Mouse (Mus musculus) small intestine, adult 2 months (tissue): ENCODE results near the gene Zfr. TPM values are rescaled to one million over a fixed set of nuclear protein-coding genes. Genes with fewer than 3 reads are reported as not detected.
A peak's percentile ranks its signal among the peaks of the same experiment; 100 is the strongest.
"Not testable (repeated sequence)": the region's sequence is repeated elsewhere in the genome, so short reads cannot be mapped to it uniquely, and the experiment has no call there.

Source experiments
- H3K27ac ChIP-seq: fragments of 200-500 bp; 2 replicates; pipeline ENCODE4 v1.5.1; 2012; ENCODE audit warnings: low read depth, low read length, control low read depth, inconsistent platforms; ENCODE audit not compliant: insufficient read depth
- H3K27me3 ChIP-seq: fragments of 200-500 bp; 2 replicates; pipeline ENCODE4 v1.6.1; 2012; ENCODE audit warnings: mild to moderate bottlenecking, moderate library complexity, low read length, inconsistent platforms; ENCODE audit not compliant: control insufficient read depth, insufficient read depth
- H3K36me3 ChIP-seq: fragments of 200-500 bp; 2 replicates; pipeline ENCODE4 v1.6.1; 2012; ENCODE audit warnings: mild to moderate bottlenecking, low read length, control low read depth, inconsistent platforms; ENCODE audit not compliant: control insufficient read depth, insufficient read depth
- H3K4me1 ChIP-seq: fragments of 200-500 bp; 2 replicates; pipeline ENCODE4 v1.6.1; 2012; ENCODE audit warnings: low read length, inconsistent platforms, mixed read lengths; ENCODE audit not compliant: control insufficient read depth, insufficient read depth, insufficient read length
- H3K4me3 ChIP-seq: fragments of 200-500 bp; 2 replicates; pipeline ENCODE4 v1.5.1; 2012; ENCODE audit warnings: low read depth, mild to moderate bottlenecking, control low read depth, inconsistent platforms, low read length, moderate library complexity
- CTCF ChIP-seq: fragments of 200-500 bp; IDR thresholded peaks from 2 replicates; pipeline ENCODE4 v1.5.1; 2012; ENCODE audit warnings: low read depth, mild to moderate bottlenecking, control low read depth, inconsistent platforms, low read length, moderate library complexity, mixed read lengths; ENCODE audit not compliant: insufficient replicate concordance, insufficient read length; ENCODE audit errors: extremely low read depth
- POLR2A ChIP-seq: fragments of 200-500 bp; IDR thresholded peaks from 2 replicates; pipeline ENCODE4 v1.6.1; 2012; ENCODE audit warnings: low read depth, mild to moderate bottlenecking, control low read depth, inconsistent platforms, low read length, moderate library complexity
- WGBS: fragments of 180-500 bp; shearing (Covaris S2); methylation state at CpG from one replicate; pipeline ENCODE4 v1.1.7; 2018; 5-methylcytosine and 5-hydroxymethylcytosine counted together
- polyA plus RNA-seq: library from polyadenylated mRNA; depleted of rRNA; stranded (reverse); fragments of >200 nt; gene quantifications from 2 replicates; pipeline ENCODE4 v1.2.3, GENCODE M21; 2012

Zfr gene
- polyA plus RNA-seq, 1 experiment: 145 TPM

DNA sequence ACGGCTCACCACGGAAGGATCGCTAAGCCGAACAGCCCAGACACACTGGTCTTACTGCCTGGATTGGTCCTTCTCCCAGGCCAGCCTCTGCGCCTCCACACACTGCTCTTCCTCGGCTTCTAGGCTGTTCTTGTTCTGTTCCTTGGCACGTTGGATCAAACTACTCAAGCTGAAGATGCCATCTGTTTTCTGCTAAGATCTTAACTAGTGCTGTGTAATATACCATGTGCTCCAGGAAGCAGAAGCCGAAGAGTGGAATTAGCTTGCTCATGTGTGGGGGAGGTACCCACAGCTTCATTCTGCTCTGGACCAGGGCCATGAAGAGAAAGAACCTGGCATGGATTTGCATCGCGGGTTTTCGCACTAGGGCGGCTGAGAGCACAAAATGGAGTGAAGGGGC is 11.2 kb upstream of the Zfr start:
- WGBS: 88% methylated on average over 12 of the region's 12 CpGs
- TF ChIP-seq POLR2A (no peak), CTCF (no peak)
- Histone ChIP-seq H3K4me3 (no peak overlapping the region), H3K27me3 (no peaks in the 10 kb centered on the region), H3K36me3 (no peaks in the 10 kb centered on the region), H3K4me1 (no peaks in the 10 kb centered on the region), H3K27ac (no peak overlapping the region)

DNA sequence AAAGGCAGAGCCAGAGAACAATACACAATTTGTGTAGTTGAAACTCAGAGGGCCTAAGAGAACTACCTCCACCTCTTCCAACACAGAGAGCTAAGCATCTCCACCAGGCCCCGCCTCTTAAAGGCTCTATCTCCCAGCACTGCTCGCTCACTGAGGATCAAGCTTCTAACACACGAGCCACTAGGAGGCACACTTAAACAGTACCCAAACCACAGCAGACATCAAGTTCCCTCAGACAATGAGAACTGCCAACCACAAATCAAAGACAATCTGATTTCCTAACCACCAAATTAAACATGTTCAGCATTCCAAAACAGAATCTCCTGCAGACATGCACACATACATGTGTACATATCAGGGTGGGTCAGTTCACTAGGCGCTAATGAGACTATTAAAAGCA is 9.4 kb upstream of the Zfr start:
- H3K4me3 ChIP-seq: no peak overlapping the region
- 51% methylated on average over 4 of the region's 4 CpGs for WGBS
- no peaks in the 10 kb centered on the region for H3K27me3 ChIP-seq
- H3K4me1 ChIP-seq: no peaks in the 10 kb centered on the region
- H3K36me3 ChIP-seq: no peaks in the 10 kb centered on the region
- TF ChIP-seq CTCF (no peak), POLR2A (no peak)
- H3K27ac ChIP-seq: no peak overlapping the region

DNA sequence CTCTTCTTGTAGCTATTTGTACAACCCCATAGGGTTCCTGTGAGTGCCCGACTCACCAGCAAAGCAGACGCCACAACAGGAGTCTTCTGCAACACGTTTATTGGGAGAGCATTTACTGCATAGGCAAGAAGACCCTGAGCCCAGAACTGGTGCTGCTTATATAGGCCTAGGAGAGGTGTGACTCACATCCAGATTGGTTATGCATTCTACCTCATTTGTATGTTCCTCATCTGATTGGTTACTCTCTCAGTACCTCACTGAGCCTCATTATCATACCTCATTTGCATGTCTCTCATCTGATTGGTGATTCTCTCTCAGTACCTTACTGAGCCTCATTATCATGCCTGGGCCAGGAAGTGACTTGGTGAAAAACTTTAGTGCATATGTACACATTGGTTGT is 8.7 kb upstream of the Zfr start:
- H3K4me1 ChIP-seq: not testable (repeated sequence)
- WGBS: 87% methylated on average over 3 of the region's 3 CpGs

DNA sequence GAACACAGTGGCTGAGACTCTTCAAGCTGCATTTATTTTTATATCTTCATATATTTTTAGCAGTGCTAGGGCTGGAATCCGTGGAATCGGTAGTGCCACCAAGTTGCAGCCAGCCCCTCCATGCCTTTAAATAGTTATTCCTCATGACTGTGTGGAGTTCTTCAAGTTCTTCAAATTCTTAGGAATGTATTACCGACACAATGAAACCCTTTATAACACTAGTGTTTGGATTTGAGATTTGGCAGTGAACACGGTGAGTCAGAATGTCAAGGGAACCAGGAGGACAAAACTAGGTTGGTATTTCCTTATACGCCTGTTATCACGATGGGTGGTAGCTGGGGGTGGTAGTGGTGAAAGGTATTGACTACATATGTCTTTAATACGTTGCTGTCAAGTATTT is 6.4 kb upstream of the Zfr start:
- H3K36me3 ChIP-seq: no peaks in the 10 kb centered on the region
- 36% methylated on average over 7 of the region's 7 CpGs for WGBS
- no peak overlapping the region for H3K4me3 ChIP-seq
- no peaks in the 10 kb centered on the region for H3K4me1 ChIP-seq
- H3K27ac ChIP-seq: no peak overlapping the region
- H3K27me3 ChIP-seq: no peaks in the 10 kb centered on the region
- TF ChIP-seq POLR2A: no peak
- TF ChIP-seq CTCF: no peak

More for the DNA sequence above, 8.7 kb upstream of the Zfr start:
- H3K27me3 ChIP-seq, H3K4me3 ChIP-seq, H3K36me3 ChIP-seq, H3K27ac ChIP-seq: not testable (repeated sequence)

DNA sequence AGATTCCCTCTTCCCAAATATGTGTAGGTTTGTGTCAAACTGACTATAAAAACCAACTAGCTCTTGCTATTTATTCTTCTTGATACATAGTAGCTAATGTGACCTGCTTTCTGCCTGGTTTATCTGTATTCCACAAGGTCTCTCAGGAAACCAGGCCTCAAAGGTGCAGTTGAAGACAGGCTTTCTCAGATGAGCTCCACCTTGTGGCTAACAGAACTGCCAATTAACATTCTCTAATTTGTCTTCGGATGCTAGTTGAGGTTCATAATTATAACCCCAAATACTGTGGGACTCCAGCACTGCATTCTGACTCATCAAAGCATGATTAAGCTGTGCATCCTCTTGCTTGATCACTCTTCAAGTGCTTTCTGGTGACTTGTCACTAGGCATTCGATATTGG is 4.2 kb upstream of the Zfr start:
- TF ChIP-seq CTCF (no peak), POLR2A (no peak)
- 66% methylated on average over 2 of the region's 2 CpGs for WGBS
- H3K27me3 ChIP-seq: no peaks in the 10 kb centered on the region
- no peak overlapping the region for H3K27ac ChIP-seq
- H3K4me3 ChIP-seq: no peak overlapping the region
- H3K36me3 ChIP-seq: no peaks in the 10 kb centered on the region
- no peaks in the 10 kb centered on the region for H3K4me1 ChIP-seq

DNA sequence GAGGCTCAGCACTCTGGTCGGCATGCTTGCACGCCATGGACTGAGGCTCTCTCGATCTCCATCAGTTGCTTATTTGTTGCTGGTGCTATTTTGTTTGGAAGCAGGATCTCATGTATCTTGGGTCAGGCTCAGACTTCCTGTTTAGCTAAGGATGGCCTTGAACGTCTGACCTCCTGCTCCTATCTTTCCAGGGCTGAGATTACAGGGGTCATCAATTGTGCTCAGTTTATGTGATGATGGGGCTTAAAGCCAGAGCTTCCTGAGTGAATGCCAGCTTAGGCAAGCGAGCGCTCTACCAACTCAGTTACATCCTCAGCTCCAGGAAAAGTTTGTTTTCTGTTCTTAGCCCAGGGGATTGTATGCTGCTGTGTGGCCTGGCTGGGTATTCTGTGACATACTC is 3.1 kb upstream of the Zfr start:
- TF ChIP-seq POLR2A (no peak), CTCF (no peak)
- Histone ChIP-seq H3K4me3 (no peak overlapping the region), H3K4me1 (no peaks in the 10 kb centered on the region), H3K36me3 (no peaks in the 10 kb centered on the region), H3K27me3 (no peaks in the 10 kb centered on the region), H3K27ac (no peak overlapping the region)
- WGBS: 59% methylated on average over 6 of the region's 6 CpGs

DNA sequence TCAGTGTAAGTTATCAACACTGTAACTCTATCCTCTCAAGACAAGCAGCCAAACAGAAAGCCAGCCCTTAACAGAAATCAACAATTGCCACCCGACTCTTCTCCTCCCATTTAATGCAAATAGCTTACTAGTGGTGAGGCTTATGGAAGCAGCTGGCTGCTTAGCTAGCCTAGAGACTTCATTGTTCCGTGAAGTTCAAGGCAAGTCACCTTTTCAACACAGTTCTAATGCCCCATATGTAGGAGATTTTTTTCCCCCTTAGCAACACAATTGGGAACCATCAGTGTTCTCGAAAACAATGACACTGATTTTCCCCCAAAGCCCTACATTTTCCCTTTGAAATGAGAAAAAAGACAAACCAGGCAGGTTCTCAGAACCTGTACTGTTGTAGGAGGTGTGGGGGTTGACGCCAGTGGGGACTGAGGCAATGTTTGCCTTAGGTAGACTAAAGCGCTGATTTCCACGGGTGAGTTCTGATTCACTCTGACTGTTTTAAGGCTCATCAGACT is 1.9 kb upstream of the Zfr start:
- Histone ChIP-seq H3K4me1 (no peaks in the 10 kb centered on the region), H3K27ac (no peak overlapping the region)
- WGBS: 79% methylated on average over 6 of the region's 6 CpGs

DNA sequence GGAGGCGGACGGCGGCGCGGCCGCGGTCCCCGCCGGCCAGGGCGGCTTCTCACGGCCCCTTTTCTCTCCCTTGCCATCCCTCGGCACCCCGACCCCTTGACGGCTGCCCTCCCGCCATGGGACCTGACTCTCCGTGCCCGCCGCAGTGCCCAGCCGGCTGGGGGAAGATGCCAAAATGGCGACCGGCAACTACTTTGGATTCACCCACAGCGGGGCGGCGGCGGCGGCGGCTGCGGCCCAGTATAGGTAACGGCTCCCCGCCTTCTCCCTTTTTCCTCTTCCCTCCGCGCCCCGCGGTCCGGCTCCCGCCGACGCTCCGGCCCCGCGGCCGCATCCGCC is 431 bp downstream of the Zfr start:
- Histone ChIP-seq H3K27me3 (no peaks in the 10 kb centered on the region), H3K4me3 (peak overlapping the region; percentile 93), H3K36me3 (no peaks in the 10 kb centered on the region), H3K4me1 (no peaks in the 10 kb centered on the region), H3K27ac (peak overlapping the region; percentile 75)
- WGBS: under 1% methylated on average over 35 of the region's 43 CpGs
- TF ChIP-seq POLR2A: no peak
- no peak for TF ChIP-seq CTCF

More for the DNA sequence above, 1.9 kb upstream of the Zfr start:
- H3K36me3 ChIP-seq: no peaks in the 10 kb centered on the region
- no peaks in the 10 kb centered on the region for H3K27me3 ChIP-seq
- TF ChIP-seq POLR2A (no peak), CTCF (no peak)
- H3K4me3 ChIP-seq: no peak overlapping the region
